Comparison of ENCODE assay signal across 31 mouse cellular contexts in genomic region chr8:116488546-116488945, GRCm38 (mm10). TPM values are rescaled to one million over a fixed set of nuclear protein-coding genes. Genes with fewer than 3 reads are reported as not detected.
DNase-seq lines count a peak whose midpoint lies in the region; ATAC-seq and TF ChIP-seq lines count a peak whose summit lies in the region.
"Had no signal": no experiment of that assay in that cellular context is flagged by ENCODE, and none has a peak within 500 bp of the region (broad histone marks: within the 10 kb centered on the region; RNA-seq: fewer than 3 reads in every experiment).

No protein-coding gene starts in this region.

- DNase-seq in thymus, adult 2 months, result peak; percentile 66
- peak; percentile 50 to 68 for DNase-seq in thymus, postnatal 10 days (ENCODE audit: low spot score in 2 of 2)
- DNase-seq in thymus, postnatal 36 days, result peak; percentile 32 to 69
- DNase-seq in lung, postnatal 25 days (ENCODE audit: low spot score), result no peak
- DNase-seq in liver, embryonic 11.5 days (ENCODE audit: low spot score), result no peak
- DNase-seq: adrenal gland, adult 8-10 months; adrenal gland, postnatal 25 days; cerebellum, adult 11-12 months; cerebellum, adult 8-10 months; cerebellum, postnatal 10 days; cerebellum, postnatal 36 days; embryo, embryonic 11 days; gastrocnemius, postnatal 10 days; gastrocnemius, postnatal 36 days; heart, postnatal 36 days had no signal

- 48% methylated on average over 2 of the region's 2 CpGs for WGBS in thymus, adult 2 months
- 79% methylated on average over 2 of the region's 2 CpGs for WGBS in liver, embryonic 11.5 days

- H3K27me3 ChIP-seq in thymus, adult 2 months (ENCODE audit: control insufficient read depth, insufficient read depth, low read length), result no peaks in the 10 kb centered on the region
- no peaks in the 10 kb centered on the region for H3K27me3 ChIP-seq in liver, embryonic 11.5 days (replicated peaks; ENCODE audit: control insufficient read depth, insufficient read depth, low read length)
- H3K27me3 ChIP-seq: embryonic facial prominence, embryonic 13.5 days; forebrain, embryonic 15.5 days; hindbrain, embryonic 13.5 days had no signal

- no peak overlapping the region for H3K9ac ChIP-seq in liver, embryonic 11.5 days (ENCODE audit: low read depth, low read length)
- H3K9ac ChIP-seq: embryonic facial prominence, embryonic 13.5 days; forebrain, embryonic 12.5 days; forebrain, embryonic 15.5 days; hindbrain, embryonic 13.5 days had no signal

- H3K27ac ChIP-seq in thymus, adult 2 months (ENCODE audit: control insufficient read depth, insufficient read depth, low read length), result no peak overlapping the region
- H3K27ac ChIP-seq in liver, embryonic 11.5 days (ENCODE audit: low read depth, low read length), result no peak overlapping the region
- H3K27ac ChIP-seq: embryonic facial prominence, embryonic 10.5 days; embryonic facial prominence, embryonic 13.5 days; forebrain, embryonic 12.5 days; forebrain, embryonic 15.5 days; hindbrain, embryonic 10.5 days; hindbrain, embryonic 13.5 days had no signal

- H3K4me3 ChIP-seq in thymus, adult 2 months (ENCODE audit: control insufficient read depth, insufficient read depth, low read length), result no peak overlapping the region
- H3K4me3 ChIP-seq in liver, embryonic 11.5 days (ENCODE audit: low read depth, low read length), result no peak overlapping the region
- H3K4me3 ChIP-seq: embryonic facial prominence, embryonic 10.5 days; embryonic facial prominence, embryonic 13.5 days; erythroblast, embryonic 14.5 days; forebrain, embryonic 12.5 days; forebrain, embryonic 15.5 days; hindbrain, embryonic 10.5 days; hindbrain, embryonic 13.5 days had no signal

- TF ChIP-seq POLR2A in thymus, adult 2 months (IDR thresholded peaks at IDR 0.05; ENCODE audit: control insufficient read depth, extremely low read depth, insufficient read depth, low read length, poor library complexity), result no peak

- H3K4me2 ChIP-seq in liver, embryonic 11.5 days, result no peak overlapping the region
- H3K4me2 ChIP-seq: embryonic facial prominence, embryonic 13.5 days; forebrain, embryonic 12.5 days; forebrain, embryonic 15.5 days; heart, embryonic 11.5 days; hindbrain, embryonic 13.5 days had no signal

- no peaks in the 10 kb centered on the region for H3K9me3 ChIP-seq in liver, embryonic 11.5 days (ENCODE audit: control insufficient read depth, low read length)
- H3K9me3 ChIP-seq: embryonic facial prominence, embryonic 10.5 days; embryonic facial prominence, embryonic 13.5 days; forebrain, embryonic 12.5 days; forebrain, embryonic 15.5 days; hindbrain, embryonic 10.5 days; hindbrain, embryonic 13.5 days had no signal

- TF ChIP-seq CTCF in thymus, adult 2 months (IDR thresholded peaks at IDR 0.05; ENCODE audit: borderline replicate concordance, control insufficient read depth, extremely low read depth, insufficient read depth, low read length, poor library complexity), result no peak

- no peaks in the 10 kb centered on the region for H3K36me3 ChIP-seq in thymus, adult 2 months (ENCODE audit: control insufficient read depth, insufficient read depth, low read length)
- no peaks in the 10 kb centered on the region for H3K36me3 ChIP-seq in liver, embryonic 11.5 days (ENCODE audit: control insufficient read depth, insufficient read depth, low read length)
- H3K36me3 ChIP-seq: embryonic facial prominence, embryonic 10.5 days; embryonic facial prominence, embryonic 13.5 days; forebrain, embryonic 12.5 days; forebrain, embryonic 15.5 days; hindbrain, embryonic 10.5 days; hindbrain, embryonic 13.5 days had no signal

- ATAC-seq in monocyte, adult 5-6 weeks (replicated peaks; ENCODE audit: insufficient number of reproducible peaks, low FRiP score, low TSS enrichment, poor library complexity, severe bottlenecking), result no peak
- ATAC-seq in liver, embryonic 11.5 days (replicated peaks; ENCODE audit: low FRiP score), result no peak
- ATAC-seq: activated CD4-positive, CD25-positive, alpha-beta regulatory T cell, adult 4 months; forebrain, embryonic 15.5 days; hindbrain, embryonic 16.5 days had no signal

- peaks cover 7% of the 10 kb centered on the region for H3K4me1 ChIP-seq in thymus, adult 2 months (replicated peaks; ENCODE audit: control insufficient read depth, insufficient read depth, low read length)
- H3K4me1 ChIP-seq in liver, embryonic 11.5 days (replicated peaks; ENCODE audit: control insufficient read depth, insufficient read depth, low read length), result no peaks in the 10 kb centered on the region
- H3K4me1 ChIP-seq: embryonic facial prominence, embryonic 10.5 days; embryonic facial prominence, embryonic 13.5 days; hindbrain, embryonic 10.5 days; hindbrain, embryonic 13.5 days had no signal

RNA-seq across cellular contexts. Expression of gene Dynlrb2, which starts 16.2 kb away (rescaled TPM):
- 1.3 and 1.7 TPM in 2 replicates for polyA plus RNA-seq in thymus, adult 2 months (2012; rRNA removed)
- total RNA-seq in monocyte, adult 5-6 weeks (2017), result not detected in 3 replicates
- not detected in 2 replicates for polyA plus RNA-seq in liver, embryonic 11.5 days (2014; fragmentation: Nextera tagmentation; extraction: Ambion mirVana)
- total RNA-seq: adrenal gland, postnatal 25 days; ES-E14; gastrocnemius, postnatal 10 days; gastrocnemius, postnatal 36 days; granulocyte monocyte progenitor cell, adult 5-6 weeks; heart, adult 8-10 months; heart, postnatal 36 days had no signal
- polyA plus RNA-seq: activated CD4-positive, CD25-positive, alpha-beta regulatory T cell, adult 4 months; embryonic facial prominence, embryonic 13.5 days; erythroblast, embryonic 14.5 days; heart, embryonic 11.5 days; heart, embryonic 14.5 days; heart, postnatal 0 days had no signal

Comparison
In these comparisons a context has a peak if more than half of its experiments do, and no peak if none do; other contexts are left out.
1. DNase-seq: peak in thymus, adult 2 months (single experiment), thymus, postnatal 10 days (2 of 2) and thymus, postnatal 36 days (2 of 2); none in lung, postnatal 25 days (single experiment) and liver, embryonic 11.5 days (single experiment).